Mouse (Mus musculus): ENCODE data around the gene Frmd4b.
"Not testable (repeated sequence)": the region's sequence is repeated elsewhere in the genome, so short reads cannot be mapped to it uniquely, and the experiment has no call there.

The Frmd4b gene

GRCm38 (mm10) chr6:97265240-97265639, 352.1 kb downstream of the Frmd4b start:
- DNase-seq (ENCODE audit: low read depth, low spot score) = no peak

GRCm38 (mm10) chr6:97263750-97264149, 353.6 kb downstream of the Frmd4b start:
- DNase-seq (ENCODE audit: low read depth, low spot score) = not testable (repeated sequence)

GRCm38 (mm10) chr6:97262229-97262628, 355.1 kb downstream of the Frmd4b start:
- DNase-seq (ENCODE audit: low read depth, low spot score) = no peak

GRCm38 (mm10) chr6:97259926-97260325, 357.4 kb downstream of the Frmd4b start:
- not testable (repeated sequence) for DNase-seq (ENCODE audit: low read depth, low spot score)

GRCm38 (mm10) chr6:97258489-97258888, 358.9 kb downstream of the Frmd4b start:
- DNase-seq (ENCODE audit: low read depth, low spot score) = no peak

- peak; percentile 32 for DNase-seq (ENCODE audit: low read depth, low spot score)
Observed at GRCm38 (mm10) chr6:97252711-97253221, 364.6 kb downstream of the Frmd4b start, which contains the start of gene Lmod3. Lmod3 (minus strand) TSS chr6:97252759.

- DNase-seq (ENCODE audit: low read depth, low spot score) = no peak
Observed at GRCm38 (mm10) chr6:97252086-97252485, 365.3 kb downstream of the Frmd4b start.

GRCm38 (mm10) chr6:97250966-97251365, 366.4 kb downstream of the Frmd4b start:
- peak; percentile 81 for DNase-seq (ENCODE audit: low read depth, low spot score)

GRCm38 (mm10) chr6:97245200-97245599, 372.1 kb downstream of the Frmd4b start:
- no peak for DNase-seq (ENCODE audit: low read depth, low spot score)

- no peak for DNase-seq (ENCODE audit: low read depth, low spot score)
Observed at GRCm38 (mm10) chr6:97242522-97242921, 374.8 kb downstream of the Frmd4b start.

- DNase-seq (ENCODE audit: low read depth, low spot score) = no peak
Observed at GRCm38 (mm10) chr6:97240092-97240491, 377.2 kb downstream of the Frmd4b start.

- peak; percentile 53 for DNase-seq (ENCODE audit: low read depth, low spot score)
Observed at GRCm38 (mm10) chr6:97239360-97239759, 378.0 kb downstream of the Frmd4b start.
